Mouse (Mus musculus) megakaryocyte, embryonic 14.5 days (primary cell): Measurements from ENCODE around the gene Eif2ak3.

Experiments used
- FLI1 ChIP-seq: IDR thresholded peaks from 2 replicates; pipeline ENCODE4 v1.6.1; 2012; ENCODE audit warnings: low read length, inconsistent platforms, mixed read lengths
- GATA1 ChIP-seq: IDR thresholded peaks from 3 replicates; pipeline ENCODE4 v1.6.1; 2012; ENCODE audit warnings: mixed read lengths, low read length, inconsistent platforms, borderline replicate concordance

DNA sequence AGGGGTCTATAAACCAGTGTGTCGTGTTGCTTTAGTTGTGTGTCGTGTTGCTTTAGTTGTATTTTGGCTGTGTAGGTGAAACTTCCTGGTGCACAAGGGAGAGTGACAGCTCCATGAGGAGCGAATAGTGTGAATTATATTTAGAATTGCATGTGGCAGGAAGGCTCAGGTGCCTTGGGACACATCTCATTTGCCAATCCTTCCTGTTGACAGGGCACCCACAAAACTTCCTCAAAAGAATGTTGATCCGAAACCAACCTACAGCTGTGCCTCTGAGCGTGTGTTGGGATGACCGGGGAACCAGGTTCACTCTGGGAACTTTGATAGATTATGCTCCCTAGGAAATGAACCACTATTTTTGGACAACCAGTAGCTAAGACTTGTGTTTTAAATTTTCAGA lies 20.0 kb downstream of the Eif2ak3 start:
- TF ChIP-seq GATA1: no peak
- no peak for TF ChIP-seq FLI1
